8 mouse cellular contexts compared by ENCODE assay signal in the genomic region with DNA sequence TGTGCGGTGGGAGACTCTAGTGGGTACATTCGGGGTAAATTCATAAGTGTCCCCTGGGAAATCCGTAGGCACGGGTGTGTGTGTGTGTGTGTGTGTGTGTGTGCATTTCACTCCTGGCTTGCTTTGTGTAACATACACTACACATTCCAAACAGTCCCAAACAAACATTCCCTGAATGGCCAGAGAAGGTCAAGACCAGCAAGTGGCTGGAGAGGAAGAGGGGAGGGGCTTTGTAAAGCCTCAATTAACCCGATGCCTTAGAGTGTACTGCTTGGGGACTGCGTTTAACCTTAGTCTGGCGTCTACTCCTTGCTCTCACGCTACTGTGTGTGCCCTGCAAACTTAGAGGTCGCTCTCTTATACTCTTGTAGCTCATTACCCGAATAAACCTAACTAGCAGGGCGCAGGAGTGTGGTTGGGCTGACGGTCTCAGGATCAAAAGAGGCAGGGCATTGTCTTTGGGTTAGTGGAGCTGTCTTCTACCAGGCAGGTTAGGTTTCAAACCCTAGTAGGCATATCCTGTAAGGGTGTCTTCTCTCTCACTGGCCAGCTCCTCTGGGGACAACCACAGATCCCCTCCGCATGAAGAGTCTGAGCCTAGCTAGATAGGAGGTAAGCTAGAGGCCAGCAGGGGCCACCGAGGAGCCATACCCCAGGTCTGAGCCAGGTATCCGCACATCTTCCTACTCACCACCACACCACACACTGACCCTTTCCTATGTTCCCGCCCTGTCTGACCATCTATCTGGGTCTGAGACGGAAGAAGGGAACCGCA. TPM values are rescaled to one million over a fixed set of nuclear protein-coding genes. Genes with fewer than 3 reads are reported as not detected.
DNase-seq lines count a peak whose midpoint lies in the region; ATAC-seq and TF ChIP-seq lines count a peak whose summit lies in the region.

No protein-coding gene starts in this region.

- TF ChIP-seq CTCF in liver, embryonic 14.5 days (IDR thresholded peaks at IDR 0.05; ENCODE audit: low read depth), result no peak

- H3K9me3 ChIP-seq in neural tube, embryonic 11.5 days (ENCODE audit: control insufficient read depth, low read length), result no peaks in the 10 kb centered on the region
- no peaks in the 10 kb centered on the region for H3K9me3 ChIP-seq in forebrain, embryonic 14.5 days (replicated peaks; ENCODE audit: control insufficient read depth, low read length)
- no peaks in the 10 kb centered on the region for H3K9me3 ChIP-seq in liver, embryonic 14.5 days (ENCODE audit: control insufficient read depth, low read length)

- H3K4me1 ChIP-seq in neural tube, embryonic 11.5 days (ENCODE audit: control insufficient read depth, insufficient read depth, low read length), result peaks cover 9% of the 10 kb centered on the region
- peaks cover 21% of the 10 kb centered on the region for H3K4me1 ChIP-seq in forebrain, embryonic 14.5 days (ENCODE audit: control insufficient read depth, insufficient read depth, low read length)
- 0 out of 4 replicates have a peak, but pooled peaks cover 0 to 3% of the 10 kb centered on the region in 2 experiments for H3K4me1 ChIP-seq in liver, embryonic 14.5 days (replicated peaks; ENCODE audit: control insufficient read depth in 2 of 2, insufficient read depth in 2 of 2, low read length in 1 of 2)

- DNase-seq in neural tube, embryonic 11.5 days (ENCODE audit: low spot score), result peak; percentile 24
- DNase-seq in neural tube, embryonic 10.5 days (ENCODE audit: extremely low spot score, low spot score), result no peak
- no peak for DNase-seq in forebrain, embryonic 14.5 days (ENCODE audit: low spot score)
- DNase-seq in liver, embryonic 14.5 days (ENCODE audit: low read depth in 3 of 3, low spot score in 3 of 3), result no peak
- DNase-seq in thymus, postnatal 14 days, result no peak
- DNase-seq in left cerebral cortex, postnatal 4 days, result no peak
- DNase-seq in urinary bladder, postnatal 25 days (ENCODE audit: low spot score), result no peak

- intact Hi-C loops in left cerebral cortex, postnatal 4 days (cut with DNase I), result no loop called here

- H3K9ac ChIP-seq in neural tube, embryonic 11.5 days (ENCODE audit: low read length), result peak overlapping the region; percentile 88
- peak overlapping the region; percentile 94 for H3K9ac ChIP-seq in forebrain, embryonic 14.5 days (ENCODE audit: low read length)
- H3K9ac ChIP-seq in liver, embryonic 14.5 days (replicated peaks), result no peak overlapping the region

- TF ChIP-seq EP300 in liver, embryonic 14.5 days (IDR thresholded peaks at IDR 0.05; ENCODE audit: low read depth), result no peak

- peak overlapping the region; percentile 89 for H3K4me2 ChIP-seq in neural tube, embryonic 11.5 days (ENCODE audit: low read depth)
- H3K4me2 ChIP-seq in forebrain, embryonic 14.5 days (ENCODE audit: low read length), result peak overlapping the region; percentile 70
- peak overlapping the region; percentile 62 for H3K4me2 ChIP-seq in liver, embryonic 14.5 days (ENCODE audit: low read depth)

- no peaks in the 10 kb centered on the region for H3K36me3 ChIP-seq in neural tube, embryonic 11.5 days (ENCODE audit: control insufficient read depth, insufficient read depth, low read length)
- no peaks in the 10 kb centered on the region for H3K36me3 ChIP-seq in forebrain, embryonic 14.5 days (ENCODE audit: control insufficient read depth, insufficient read depth, low read length)
- H3K36me3 ChIP-seq in liver, embryonic 14.5 days (replicated peaks; ENCODE audit: control insufficient read depth, insufficient read depth, low read depth), result no peaks in the 10 kb centered on the region

- H3K4me3 ChIP-seq in neural tube, embryonic 11.5 days (ENCODE audit: low read depth, low read length), result peak overlapping the region; percentile 70
- peak overlapping the region; percentile 87 for H3K4me3 ChIP-seq in forebrain, embryonic 14.5 days (ENCODE audit: low read depth, low read length)
- H3K4me3 ChIP-seq in liver, embryonic 14.5 days (ENCODE audit: insufficient read depth in 1 of 2, low read depth in 2 of 2, low read length in 2 of 2), result 0 out of 4 replicates have a peak overlapping the region, but pooled peaks of 1 of the 2 experiments have one; percentile 53

- ATAC-seq in neural tube, embryonic 11.5 days (ENCODE audit: insufficient read depth, low FRiP score, low TSS enrichment), result no peak
- 0 out of 2 replicates have a peak, but pooled peaks have one; percentile 2 for ATAC-seq in forebrain, embryonic 14.5 days
- no peak for ATAC-seq in liver, embryonic 14.5 days (ENCODE audit: insufficient read depth)
- 0 out of 2 replicates have a peak, but pooled peaks have one; percentile 4 for ATAC-seq in neutrophil, adult 5-6 weeks (ENCODE audit: extremely low read depth, insufficient number of reproducible peaks, low FRiP score, poor library complexity, severe bottlenecking)

- 22% methylated on average over 18 of the region's 18 CpGs for WGBS in neural tube, embryonic 11.5 days
- 15% methylated on average over 18 of the region's 18 CpGs for WGBS in forebrain, embryonic 14.5 days
- 11% methylated on average over 18 of the region's 18 CpGs for WGBS in liver, embryonic 14.5 days (ENCODE audit: insufficient replicate concordance)

- peak overlapping the region; percentile 87; the same call in 1 of the 2 replicates for H3K27ac ChIP-seq in neural tube, embryonic 11.5 days (ENCODE audit: low read depth, low read length)
- peak overlapping the region; percentile 86 for H3K27ac ChIP-seq in forebrain, embryonic 14.5 days (ENCODE audit: low read depth, low read length)
- H3K27ac ChIP-seq in liver, embryonic 14.5 days, result no peak overlapping the region

- no peaks in the 10 kb centered on the region; the same call in 1 of the 2 replicates for H3K27me3 ChIP-seq in neural tube, embryonic 11.5 days (ENCODE audit: control insufficient read depth, insufficient read depth, low read length)
- no peaks in the 10 kb centered on the region for H3K27me3 ChIP-seq in forebrain, embryonic 14.5 days (replicated peaks; ENCODE audit: control insufficient read depth, insufficient read depth, low read length)
- peaks cover 41% of the 10 kb centered on the region for H3K27me3 ChIP-seq in liver, embryonic 14.5 days (ENCODE audit: control insufficient read depth, insufficient read depth, low read length)

RNA-seq across cellular contexts. Expression of a gene that starts 0.7 kb away (rescaled TPM):
- 18.1 and 22.5 TPM in 2 replicates for polyA plus RNA-seq in neural tube, embryonic 11.5 days (2014; fragmentation: Nextera tagmentation; extraction: Ambion mirVana)
- polyA plus RNA-seq in forebrain, embryonic 14.5 days (2014; fragmentation: Nextera tagmentation; extraction: Ambion mirVana), result 32.5 and 40.5 TPM in 2 replicates
- 0.11 and 0.13 TPM in 2 replicates for polyA plus RNA-seq in liver, embryonic 14.5 days (2012; rRNA removed)
- 0.05 TPM in 1 of 2 replicates, not detected in the other for polyA plus RNA-seq in liver, embryonic 14.5 days (2014; fragmentation: Nextera tagmentation; extraction: Ambion mirVana)
- 2.2 and 2.9 TPM in 2 replicates for total RNA-seq in neutrophil, adult 5-6 weeks (2017)
- 100 to 1,000 TPM; 331 to 380 TPM for total RNA-seq in left cerebral cortex, postnatal 4 days (2021)

Comparison
In these comparisons a context has a peak if more than half of its experiments do, and no peak if none do; other contexts are left out.
1. ATAC-seq: peak in forebrain, embryonic 14.5 days (single experiment) and neutrophil, adult 5-6 weeks (single experiment); none in neural tube, embryonic 11.5 days (single experiment) and liver, embryonic 14.5 days (single experiment).
2. RNA of a gene that starts 0.7 kb away (polyA plus RNA-seq): 32.5 to 40.5 TPM in forebrain, embryonic 14.5 days and 18.1 to 22.5 TPM in neural tube, embryonic 11.5 days; 0.05 to 0.13 TPM in liver, embryonic 14.5 days; every median in the first group is over 10 times any median in the second.
3. Peak in every context shown above with its lines, with median percentiles within 50 percentile points of each other: H3K4me2 ChIP-seq.